Mouse (Mus musculus) left cerebral cortex, adult 2 months (tissue): ENCODE measurements at regions not wholly inside any gene's neighbourhood (a gene's known extent, or its start where the extent isn't known, plus 50 kb on each side); places are given as distances from the start of the nearest gene placed in this dataset.

Experiments used
- DNase-seq, 2 experiments: peaks; one replicate each; pipeline ENCODE4 v3.0.0; 2021 to 2022; ENCODE audit warnings: low spot score in 2 of 2, mixed read lengths in 1 of 2; ENCODE audit errors: extremely low spot score in 1 of 2
- H3K27ac ChIP-seq: fragments of 200-600 bp; 2 replicates; pipeline ENCODE4 v1.8.1; 2022
- H3K4me3 ChIP-seq: fragments of 200-600 bp; 2 replicates; pipeline ENCODE4 v1.8.1; 2022
- CTCF ChIP-seq: fragments of 200-600 bp; IDR thresholded peaks from 2 replicates; pipeline ENCODE4 v1.8.1; 2022; ENCODE audit warnings: antibody characterized with exemption, mild to moderate bottlenecking, moderate library complexity
- intact Hi-C: fragments of 180-260 bp; cut with DNase I; formaldehyde crosslinking; loops from one replicate; pipeline ENCODE4 v1.15.1; 2025

GRCm38 (mm10) chr3:52738386-52738785 lies 278.7 kb downstream of the Cog6 start:
- no peak overlapping the region for H3K27ac ChIP-seq
- no peak overlapping the region for H3K4me3 ChIP-seq
- intact Hi-C loops = loop anchor here (2.0 kb wide), 1 partner anchor 66 kb away; no protein-coding TSS in a partner anchor
- no peak for TF ChIP-seq CTCF
- DNase-seq = no peak

- intact Hi-C loops = no loop called here
- TF ChIP-seq CTCF = no peak
- Histone ChIP-seq H3K4me3 (no peak overlapping the region), H3K27ac (no peak overlapping the region)
- no peak for DNase-seq
Measured at GRCm38 (mm10) chr3:52735939-52736338, 281.1 kb downstream of the Cog6 start.

- intact Hi-C loops = no loop called here
- no peak for DNase-seq
- Histone ChIP-seq H3K4me3 (no peak overlapping the region), H3K27ac (no peak overlapping the region)
- TF ChIP-seq CTCF = no peak
Measured at GRCm38 (mm10) chr3:52731941-52732340, 285.1 kb downstream of the Cog6 start.

GRCm38 (mm10) chr3:52731491-52731890 lies 285.5 kb downstream of the Cog6 start:
- Histone ChIP-seq H3K4me3 (no peak overlapping the region), H3K27ac (no peak overlapping the region)
- no peak for DNase-seq
- no peak for TF ChIP-seq CTCF
- intact Hi-C loops = no loop called here

GRCm38 (mm10) chr3:52729731-52730130 lies 287.3 kb downstream of the Cog6 start:
- no peak for TF ChIP-seq CTCF
- intact Hi-C loops = no loop called here
- H3K27ac ChIP-seq = no peak overlapping the region
- no peak overlapping the region for H3K4me3 ChIP-seq
- DNase-seq = no peak

GRCm38 (mm10) chr3:52728860-52729259 lies 288.2 kb downstream of the Cog6 start:
- no peak for DNase-seq
- intact Hi-C loops = no loop called here
- TF ChIP-seq CTCF = no peak

GRCm38 (mm10) chr3:52728426-52728825 lies 288.6 kb downstream of the Cog6 start:
- intact Hi-C loops = no loop called here
- no peak for DNase-seq
- no peak for TF ChIP-seq CTCF
- Histone ChIP-seq H3K4me3 (no peak overlapping the region), H3K27ac (no peak overlapping the region)

More at GRCm38 (mm10) chr3:52728860-52729259, 288.2 kb downstream of the Cog6 start:
- Histone ChIP-seq H3K27ac (no peak overlapping the region), H3K4me3 (no peak overlapping the region)

GRCm38 (mm10) chr3:52724354-52724753 lies 292.7 kb downstream of the Cog6 start:
- no peak overlapping the region for H3K4me3 ChIP-seq
- no peak overlapping the region for H3K27ac ChIP-seq
- TF ChIP-seq CTCF = no peak
- no peak for DNase-seq
- intact Hi-C loops = no loop called here

GRCm38 (mm10) chr3:52722946-52723345 lies 294.1 kb downstream of the Cog6 start:
- no peak overlapping the region for H3K4me3 ChIP-seq
- intact Hi-C loops = no loop called here
- H3K27ac ChIP-seq = no peak overlapping the region
- DNase-seq = no peak
- TF ChIP-seq CTCF = no peak

GRCm38 (mm10) chr3:52719181-52719580 lies 297.9 kb downstream of the Cog6 start:
- TF ChIP-seq CTCF = no peak

GRCm38 (mm10) chr3:52717324-52717723 lies 299.7 kb downstream of the Cog6 start:
- Histone ChIP-seq H3K4me3 (no peak overlapping the region), H3K27ac (no peak overlapping the region)
- DNase-seq = no peak
- intact Hi-C loops = no loop called here
- no peak for TF ChIP-seq CTCF

More at GRCm38 (mm10) chr3:52719181-52719580, 297.9 kb downstream of the Cog6 start:
- intact Hi-C loops = no loop called here
- Histone ChIP-seq H3K4me3 (no peak overlapping the region), H3K27ac (no peak overlapping the region)
- no peak for DNase-seq

GRCm38 (mm10) chr3:52712151-52712550 lies 304.9 kb downstream of the Cog6 start:
- Histone ChIP-seq H3K4me3 (no peak overlapping the region), H3K27ac (no peak overlapping the region)
- intact Hi-C loops = no loop called here
- no peak for DNase-seq
- TF ChIP-seq CTCF = no peak

GRCm38 (mm10) chr3:52711133-52711532 lies 305.9 kb downstream of the Cog6 start:
- intact Hi-C loops = no loop called here
- DNase-seq = no peak
- TF ChIP-seq CTCF = no peak
- H3K4me3 ChIP-seq = no peak overlapping the region
- no peak overlapping the region for H3K27ac ChIP-seq

- Histone ChIP-seq H3K27ac (no peak overlapping the region), H3K4me3 (no peak overlapping the region)
- DNase-seq = no peak
- intact Hi-C loops = no loop called here
- no peak for TF ChIP-seq CTCF
Measured at GRCm38 (mm10) chr3:52708746-52709145, 308.3 kb downstream of the Cog6 start.
